Mouse (Mus musculus) telencephalon, adult 2 months (tissue): ENCODE measurements around the gene Gmfg.

ENCODE experiments used
- DNase-seq: peaks from one replicate; pipeline ENCODE4 v3.0.0-alpha.2; 2011; ENCODE audit warnings: low read depth, low spot score

The Gmfg gene

GRCm38 (mm10) chr7:28436932-28437570 lies at the start of gene Gmfg:
TSS of gene Gmfg (plus strand) at chr7:28437447.
- peak; percentile 77 for DNase-seq

- DNase-seq = no peak
These were observed 46.9 kb upstream of the Gmfg start for GRCm38 (mm10) chr7:28390331-28390730.

GRCm38 (mm10) chr7:28392429-28393271 lies 44.6 kb upstream of the Gmfg start, which contains the start of the genes Med29 and Paf1:
TSS of gene Med29 (minus strand) at chr7:28392708.
TSS of gene Paf1 (plus strand) at chr7:28392951.
- peak; percentile 100 for DNase-seq

GRCm38 (mm10) chr7:28393272-28393951 lies 43.8 kb upstream of the Gmfg start:
- DNase-seq = no peak

- DNase-seq = no peak
These were observed 41.8 kb upstream of the Gmfg start for GRCm38 (mm10) chr7:28395425-28395824.

DNA sequence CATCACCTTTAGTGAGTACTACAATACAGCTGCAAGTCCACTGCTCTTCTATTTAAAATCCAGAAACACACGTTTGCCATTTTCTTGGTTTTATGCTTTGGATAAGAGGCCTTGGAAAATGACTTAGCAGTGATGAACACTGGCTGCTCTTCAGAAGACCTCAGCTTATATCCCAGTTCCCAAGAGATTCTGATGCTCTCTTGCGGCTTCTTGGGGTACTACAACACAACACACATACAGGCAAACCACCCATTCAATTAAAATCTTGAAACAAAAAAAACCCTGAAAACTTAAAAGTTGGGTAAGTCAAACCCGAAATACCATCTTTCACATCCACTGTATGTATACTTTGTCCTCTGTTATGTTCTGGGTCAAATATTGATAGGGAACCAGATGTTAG lies 39.2 kb upstream of the Gmfg start:
- DNase-seq = no peak

GRCm38 (mm10) chr7:28398696-28399340 lies 38.4 kb upstream of the Gmfg start:
- DNase-seq = no peak

DNA sequence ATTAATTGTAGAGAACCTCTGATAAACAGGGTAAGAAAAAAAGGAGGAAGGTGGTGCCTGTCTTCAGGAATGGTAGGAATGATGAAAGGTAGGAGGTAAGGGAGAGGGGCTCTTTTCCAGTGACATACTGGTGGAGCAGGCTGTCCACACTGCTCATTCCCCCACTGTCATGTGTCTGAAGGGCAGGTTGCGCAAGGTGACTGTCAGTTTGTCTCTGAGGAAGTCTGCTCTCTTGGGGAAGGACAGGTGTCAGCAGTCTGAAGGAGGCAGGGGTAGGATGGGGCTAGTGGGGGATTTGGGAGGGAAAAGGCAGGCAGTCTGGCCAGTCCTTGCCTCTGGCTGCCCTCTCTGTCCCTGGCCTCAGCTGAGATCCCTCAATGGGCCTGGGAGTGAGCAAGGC lies 36.2 kb upstream of the Gmfg start:
- no peak for DNase-seq

- DNase-seq = no peak
These were observed 35.3 kb upstream of the Gmfg start for GRCm38 (mm10) chr7:28401942-28402341.

- no peak for DNase-seq
These were observed 26.3 kb upstream of the Gmfg start for GRCm38 (mm10) chr7:28410841-28411475.

DNA sequence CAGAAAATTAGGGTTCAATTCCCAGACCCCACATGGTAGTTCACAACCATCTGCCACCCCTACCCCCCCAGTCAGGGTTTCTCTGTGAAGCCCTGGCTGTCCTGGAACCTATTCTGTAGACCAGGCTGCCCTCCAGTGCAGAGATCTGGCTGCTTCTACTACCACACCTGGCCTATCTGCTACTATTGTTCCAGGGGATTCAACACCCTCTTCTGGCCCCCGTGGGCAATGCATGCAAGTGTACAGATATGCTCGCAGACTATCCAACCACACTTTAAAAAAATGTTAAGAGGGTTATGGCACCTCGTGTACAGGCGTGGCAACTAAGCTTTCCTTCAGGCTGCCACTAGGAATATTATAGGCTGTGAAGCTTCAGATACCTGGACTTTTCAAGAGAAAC lies 24.4 kb upstream of the Gmfg start:
- DNase-seq = no peak

- DNase-seq = no peak
These were observed 19.9 kb upstream of the Gmfg start for GRCm38 (mm10) chr7:28417368-28417767.

DNA sequence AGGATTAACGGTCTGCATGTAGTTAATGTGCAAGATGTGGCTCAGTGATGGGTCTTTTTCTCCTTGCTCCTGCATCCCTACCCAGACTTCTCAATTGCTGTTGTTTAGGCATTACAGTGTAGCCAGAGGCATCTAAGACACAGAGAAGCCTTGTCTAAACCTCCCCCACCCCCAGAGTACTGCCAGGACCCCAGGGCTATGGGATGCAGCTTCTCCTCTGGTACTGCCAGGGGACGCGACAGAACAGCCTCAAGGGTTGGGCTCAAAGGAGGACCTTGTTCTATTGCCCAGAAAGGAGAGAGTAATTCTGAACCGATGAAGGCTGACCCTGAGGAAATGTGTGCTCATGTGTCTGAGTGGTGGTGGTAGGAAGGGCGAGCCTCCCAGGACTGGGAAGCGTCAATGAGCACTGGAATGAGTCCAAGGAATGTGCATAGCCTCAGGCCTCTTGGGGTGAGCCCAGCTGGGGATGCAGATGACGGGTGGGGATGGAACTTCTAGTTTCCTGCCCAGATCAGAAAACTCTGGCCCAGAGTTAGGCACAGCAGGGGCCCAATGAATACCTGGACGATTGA lies 19.1 kb upstream of the Gmfg start:
- DNase-seq = peak; percentile 33

DNA sequence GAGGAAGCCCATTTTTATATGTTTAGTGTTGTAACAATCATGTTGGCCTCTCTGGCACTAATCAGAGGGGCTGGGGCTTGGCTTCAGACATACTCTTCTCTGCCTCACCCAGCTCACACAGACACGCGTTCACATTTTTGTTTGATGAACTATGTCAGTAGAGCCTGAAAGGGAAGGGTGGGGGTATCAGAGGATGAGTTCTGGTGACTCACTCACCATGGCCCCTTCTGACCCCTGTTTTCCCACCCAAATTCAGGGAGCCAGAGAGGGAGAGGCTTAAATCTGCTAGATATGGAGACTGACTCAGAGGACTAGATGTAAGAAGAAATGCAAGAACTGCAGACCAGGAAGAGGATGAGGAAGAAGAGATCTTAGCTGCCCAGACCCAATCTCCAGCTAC lies 17.8 kb upstream of the Gmfg start:
- DNase-seq = no peak

DNA sequence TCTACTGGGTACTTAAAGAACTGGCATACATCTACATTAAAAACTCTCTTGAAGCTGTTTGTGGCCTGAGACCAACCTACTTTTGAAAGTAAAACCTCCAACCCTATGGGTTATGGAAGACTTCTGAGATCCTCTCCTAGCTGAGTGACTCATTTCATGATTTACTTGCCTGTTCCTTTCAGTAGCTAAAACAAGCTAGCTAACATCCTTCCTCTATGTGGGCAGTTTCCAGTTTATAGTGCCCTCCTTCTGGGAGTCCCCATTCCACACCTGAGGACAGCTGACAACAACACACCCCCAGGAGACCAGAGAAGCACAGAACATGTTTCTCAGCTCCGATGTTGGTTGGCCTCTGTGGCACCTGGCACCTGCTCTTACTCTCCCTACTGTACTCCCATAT lies 14.2 kb upstream of the Gmfg start:
- no peak for DNase-seq

- no peak for DNase-seq
These were observed 9.5 kb upstream of the Gmfg start for GRCm38 (mm10) chr7:28427738-28428137.

DNA sequence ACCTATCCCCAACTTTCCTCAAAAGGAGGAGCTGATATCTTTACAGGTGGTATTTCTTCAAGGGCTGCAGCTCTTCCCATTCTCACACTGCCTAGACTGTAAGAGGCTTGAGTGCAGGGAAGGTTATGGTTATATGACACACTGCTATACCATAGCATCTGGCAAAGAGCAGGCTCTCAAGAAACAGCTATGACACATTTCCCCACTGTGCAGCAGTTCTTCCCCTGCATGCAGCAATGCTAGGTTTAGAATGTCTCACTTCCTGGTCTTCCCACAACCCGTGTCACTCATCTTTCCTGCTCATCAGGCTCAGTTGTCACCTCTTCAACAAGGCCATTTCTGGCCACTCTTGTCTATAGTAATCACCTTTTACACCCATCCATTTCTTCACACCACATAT lies 6.7 kb upstream of the Gmfg start:
- no peak for DNase-seq

DNA sequence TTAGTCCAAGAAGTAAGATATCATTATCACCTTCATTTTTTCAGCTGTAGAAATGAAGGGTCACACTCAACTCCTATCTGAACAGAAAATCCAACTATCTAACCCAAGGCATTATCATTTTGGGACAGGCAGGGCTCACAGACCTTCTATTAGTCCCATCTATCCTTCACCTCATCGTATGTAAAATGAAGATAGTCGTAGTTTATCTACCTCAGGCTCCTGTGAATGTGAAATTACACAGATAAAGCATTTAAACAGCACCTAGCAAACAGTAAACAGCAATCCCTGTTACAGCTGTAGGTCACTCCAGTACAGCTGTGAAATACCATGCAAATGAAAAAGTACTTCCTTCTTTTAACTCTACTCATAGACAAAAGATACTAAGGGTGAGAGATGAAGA lies 5.0 kb upstream of the Gmfg start:
- no peak for DNase-seq

DNA sequence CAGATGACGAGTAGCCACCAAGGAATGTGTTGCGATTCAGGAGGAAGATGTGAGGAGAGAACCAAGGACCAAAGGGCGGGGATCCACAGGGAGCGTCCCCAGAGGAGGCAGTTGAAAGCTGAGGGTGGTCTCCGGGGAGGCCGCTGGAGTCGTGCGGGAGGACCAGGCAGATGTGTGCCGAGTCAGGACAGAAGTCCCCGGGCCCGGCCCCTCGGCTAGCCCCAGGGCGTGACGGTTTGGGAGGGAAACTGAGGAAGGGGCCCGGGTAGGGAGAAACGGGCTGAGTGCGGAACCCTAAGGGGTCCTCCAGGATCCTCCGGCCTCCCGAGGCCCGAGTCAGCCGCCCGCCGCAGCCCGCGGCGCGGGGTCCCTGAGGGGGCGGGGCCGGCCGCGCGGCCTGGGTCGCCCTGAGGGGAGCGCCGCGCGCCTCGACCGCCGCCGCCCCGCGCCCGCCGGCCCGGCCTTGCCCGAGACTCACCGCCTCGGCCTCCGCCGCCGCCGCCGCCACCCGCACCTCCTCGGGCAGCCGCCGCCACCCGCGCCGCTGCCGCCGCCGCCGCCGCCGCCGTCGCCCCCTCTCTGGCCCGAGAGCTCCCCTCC lies 1.5 kb upstream of the Gmfg start:
- DNase-seq = no peak

DNA sequence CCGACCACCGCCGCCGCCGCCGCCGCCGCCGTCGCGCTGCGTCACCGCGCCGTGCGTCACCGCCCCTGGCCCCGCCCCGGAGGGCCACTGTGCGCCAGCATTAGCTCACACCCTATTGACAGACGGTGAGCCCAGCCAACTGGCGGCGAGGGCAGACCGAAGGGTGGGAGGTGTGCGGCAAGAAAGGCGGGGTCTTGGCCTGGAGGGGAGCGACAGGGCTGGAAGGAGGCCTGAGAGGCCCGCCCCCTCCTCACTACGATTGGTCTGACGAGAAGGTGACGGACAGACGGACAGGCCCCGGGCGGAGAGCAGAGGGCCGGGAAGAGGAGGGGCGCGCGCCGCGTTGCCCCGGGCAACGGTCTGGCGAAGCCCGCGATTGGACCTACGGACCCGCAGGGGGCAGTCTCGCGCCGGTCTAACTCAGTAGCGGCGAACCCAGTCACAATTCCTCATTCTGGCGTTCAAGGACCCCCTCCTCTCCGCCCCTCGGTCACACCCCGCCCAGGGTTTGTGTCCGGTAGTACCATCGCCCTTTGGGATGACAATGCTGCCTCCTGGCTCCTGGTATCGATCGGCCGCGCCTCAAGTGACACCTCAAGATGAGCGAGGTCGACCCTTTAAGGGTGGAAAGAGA lies 859 bp upstream of the Gmfg start:
- peak; percentile 100 for DNase-seq
